Mouse (Mus musculus): ENCODE results near the gene Yif1b.

The Yif1b gene

DNA sequence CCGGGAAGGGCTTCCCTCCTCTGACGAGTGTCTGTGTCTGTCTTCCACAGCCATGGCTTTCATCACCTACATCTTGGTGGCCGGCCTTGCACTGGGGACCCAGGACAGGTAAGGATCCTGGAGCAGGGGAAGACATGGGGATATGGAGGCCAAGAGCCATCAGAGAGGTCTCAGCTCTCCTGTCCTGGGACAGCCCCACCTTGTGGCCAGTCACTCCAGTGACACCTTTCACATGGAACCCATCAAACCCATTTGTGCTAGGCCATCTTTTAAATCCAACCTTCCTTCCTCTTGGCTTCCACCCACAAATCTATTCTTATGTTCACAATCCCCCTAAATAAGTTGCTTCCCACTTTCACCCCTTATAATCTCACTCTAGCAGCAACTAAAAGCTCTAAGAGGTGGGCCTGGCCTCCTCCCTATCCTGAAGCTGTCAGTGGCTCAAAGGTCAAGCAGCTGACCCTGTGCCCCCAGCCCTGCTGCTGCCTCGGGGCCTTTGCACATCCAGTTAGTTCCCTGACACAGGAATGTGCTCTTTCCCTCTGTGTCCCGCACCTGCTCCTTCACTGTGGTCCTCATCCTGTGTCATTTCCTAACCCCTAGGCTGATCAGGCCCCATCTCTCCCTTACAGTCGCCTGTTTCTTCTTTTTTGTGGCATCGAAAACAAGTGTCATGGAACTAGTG lies 6.7 kb downstream of the Yif1b start:
- no peak for DNase-seq

DNA sequence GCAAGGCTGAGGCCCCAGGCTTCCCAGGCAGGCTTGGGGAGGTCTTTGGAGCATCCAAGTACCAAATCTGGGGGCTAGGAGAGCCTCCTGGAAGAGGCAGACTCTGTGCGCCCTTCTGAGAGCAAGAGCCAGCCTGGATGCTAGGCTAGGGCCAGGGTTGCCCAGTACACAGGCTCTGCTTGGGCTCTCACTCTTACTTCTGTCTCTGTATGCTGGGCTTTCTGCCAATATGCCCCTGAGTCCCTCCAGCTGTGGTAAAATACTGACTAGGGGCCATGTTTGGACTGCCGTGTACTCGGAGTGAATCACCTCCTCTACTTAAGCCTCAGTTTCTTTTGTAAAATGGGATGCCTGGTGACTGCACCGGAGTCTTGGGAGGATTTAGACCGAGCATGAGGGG lies 7.9 kb downstream of the Yif1b start:
- no peak for DNase-seq

DNA sequence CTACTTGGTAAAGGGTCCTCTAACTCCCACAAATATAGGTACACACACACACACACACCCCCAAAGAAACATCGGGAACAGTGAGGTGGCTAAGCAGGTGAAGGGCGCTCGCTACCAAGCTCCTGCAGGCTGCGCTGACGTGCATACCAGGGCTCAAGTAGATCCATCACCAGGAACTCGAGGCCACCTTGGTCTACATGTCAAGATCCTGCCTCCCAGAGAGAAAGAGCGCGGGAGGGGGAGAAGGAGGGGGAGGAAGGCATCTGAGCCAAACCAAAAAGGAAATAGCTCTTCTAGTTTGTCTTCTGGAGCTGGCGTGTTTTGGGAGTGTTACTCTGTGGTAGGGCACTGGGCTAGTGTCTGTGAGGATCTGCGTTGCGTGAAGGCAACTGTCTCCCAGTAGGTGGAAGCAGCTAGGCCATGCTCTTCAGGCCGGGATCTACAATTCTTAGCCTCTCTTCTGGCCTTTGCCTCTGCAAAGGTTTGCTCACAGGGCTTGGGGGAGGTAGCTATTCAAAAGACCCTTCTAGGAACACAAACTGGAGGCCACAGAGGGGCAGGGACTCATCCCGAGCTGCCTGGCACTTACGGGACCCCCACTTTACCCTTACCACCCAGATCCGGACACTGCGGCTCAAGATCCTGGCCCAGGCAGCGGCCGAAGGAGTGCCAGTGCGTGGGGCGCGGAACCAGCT lies 8.6 kb downstream of the Yif1b start:
- no peak for DNase-seq

DNA sequence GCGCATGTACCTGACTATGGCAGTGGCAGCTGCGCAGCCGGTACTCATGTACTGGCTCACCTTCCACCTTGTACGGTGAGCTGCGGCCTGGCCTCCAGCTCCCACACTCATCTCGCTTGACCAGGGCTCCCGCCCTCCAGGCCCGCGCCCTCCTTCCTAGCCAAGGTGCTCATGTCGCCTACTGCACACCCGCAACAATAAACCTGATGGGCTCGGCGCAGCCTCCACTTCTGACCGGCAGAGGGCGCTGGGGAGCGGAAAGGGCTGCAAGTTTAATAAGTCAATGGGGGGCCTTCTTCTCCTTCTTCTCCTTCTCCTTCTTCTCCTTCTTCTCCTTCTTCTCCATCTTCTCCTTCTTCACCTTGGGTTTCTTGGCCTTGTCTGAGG lies 9.2 kb downstream of the Yif1b start:
- DNase-seq, result peak; percentile 56

DNA sequence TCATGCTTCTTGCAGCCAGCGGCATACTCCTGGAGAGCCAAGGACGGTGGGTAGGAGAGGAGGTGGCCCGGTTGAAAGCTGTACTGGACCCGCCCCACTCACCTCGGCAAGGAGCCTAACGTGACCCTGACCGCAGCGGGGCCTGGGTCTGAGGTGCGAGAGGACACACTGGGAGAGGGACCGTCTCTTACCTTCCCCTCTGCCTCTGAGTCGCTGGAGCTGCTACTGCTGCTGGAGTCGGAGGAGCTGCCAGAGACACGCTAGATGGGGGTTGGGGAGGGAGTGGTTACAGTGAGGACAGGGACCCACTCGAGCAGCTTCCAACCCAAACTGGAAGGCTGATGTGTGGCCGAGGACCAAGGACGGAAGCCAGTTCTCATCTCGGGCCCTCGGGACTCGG lies 9.6 kb downstream of the Yif1b start:
- DNase-seq, result no peak

DNA sequence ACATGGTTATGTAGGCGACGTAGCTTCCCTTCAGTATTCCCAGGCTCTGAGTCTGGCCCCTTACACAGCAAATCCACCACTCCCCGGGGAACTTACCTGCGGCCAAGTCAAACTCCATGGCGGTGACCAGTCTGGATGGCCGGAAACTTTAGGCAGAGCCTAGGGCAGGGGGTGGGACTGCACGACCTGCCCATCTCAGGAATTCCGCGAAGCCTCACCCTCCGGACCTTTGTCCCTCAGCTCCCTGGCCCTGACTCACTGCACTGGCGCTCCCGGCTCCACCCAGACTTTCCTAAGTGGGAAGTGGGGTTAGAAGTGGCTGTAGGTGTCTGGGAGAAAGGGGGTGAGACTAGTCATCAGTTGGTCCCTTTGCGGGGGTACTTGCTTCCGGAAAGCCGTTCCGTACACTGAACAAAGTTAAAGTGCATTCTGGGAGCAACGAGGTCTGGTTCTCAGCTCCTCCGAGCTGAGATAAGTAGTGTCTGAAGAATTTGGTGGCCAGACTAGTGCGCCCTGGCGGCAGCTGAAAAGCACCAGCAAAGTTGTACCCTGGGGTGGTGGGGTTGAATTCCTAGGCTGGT lies 10.2 kb downstream of the Yif1b start, which contains the start of gene 2200002D01Rik:
2200002D01Rik (minus strand) TSS at position 206 of the 581 bp plus-strand sequence.
- no peak for DNase-seq

DNA sequence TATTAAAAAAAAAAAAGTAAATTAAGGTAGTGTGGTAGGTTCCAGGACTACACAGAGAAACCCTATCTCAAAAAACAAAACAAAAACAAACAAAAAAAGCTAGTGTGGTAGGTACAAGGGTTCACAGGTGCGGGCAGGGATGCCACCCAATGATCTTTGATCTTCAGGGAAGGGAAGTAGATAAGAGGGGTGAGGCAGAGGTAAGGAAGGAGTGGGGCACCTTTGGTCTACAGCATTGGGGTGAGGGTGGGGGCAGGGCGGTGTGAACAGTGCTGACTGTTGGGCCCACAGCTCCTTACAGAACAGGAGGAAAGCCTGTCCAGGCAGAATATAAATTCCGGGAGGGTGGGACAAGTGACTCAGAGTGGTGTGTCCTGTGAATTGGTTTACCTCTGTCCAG lies 13.0 kb downstream of the Yif1b start:
- DNase-seq, result no peak

DNA sequence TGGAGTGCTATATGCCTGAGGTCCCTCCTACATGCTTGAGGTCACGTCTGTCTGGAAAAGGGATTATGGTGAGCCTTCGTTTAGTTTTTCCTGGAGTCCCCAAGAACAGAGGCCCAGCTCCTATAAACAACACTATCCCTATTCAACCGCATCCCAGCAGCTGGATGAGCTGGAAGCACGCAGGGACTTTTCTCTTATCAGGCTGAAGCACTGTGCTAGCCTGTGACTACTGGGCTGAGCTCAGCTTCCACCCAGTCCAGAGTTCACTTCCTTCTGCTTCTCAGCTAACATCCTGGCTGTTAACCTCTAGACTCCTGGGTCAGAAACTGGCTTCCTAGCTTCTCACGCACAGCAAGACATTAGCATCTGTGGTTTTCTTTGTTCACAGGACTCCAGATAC lies 15.7 kb downstream of the Yif1b start:
- DNase-seq, result no peak

DNA sequence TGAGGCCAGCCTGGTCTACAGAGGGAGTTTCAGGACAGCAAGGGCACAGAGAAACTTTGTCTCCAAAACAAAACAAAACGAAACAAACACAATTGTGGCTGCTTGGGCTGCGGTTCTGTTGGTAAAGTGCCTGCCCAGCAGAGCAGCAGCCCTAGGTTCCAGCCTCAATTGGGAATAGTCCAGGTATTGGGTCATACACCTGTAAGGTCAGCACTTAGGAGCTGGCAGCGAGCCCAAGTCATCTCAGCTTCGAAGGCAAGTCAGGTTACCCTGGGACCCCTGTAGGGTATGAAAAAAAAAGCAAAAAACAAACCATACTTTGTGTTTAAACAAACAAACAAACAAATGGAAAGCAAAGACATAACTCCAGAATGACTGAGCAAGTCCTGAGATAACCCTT lies 17.7 kb downstream of the Yif1b start:
- no peak for DNase-seq

DNA sequence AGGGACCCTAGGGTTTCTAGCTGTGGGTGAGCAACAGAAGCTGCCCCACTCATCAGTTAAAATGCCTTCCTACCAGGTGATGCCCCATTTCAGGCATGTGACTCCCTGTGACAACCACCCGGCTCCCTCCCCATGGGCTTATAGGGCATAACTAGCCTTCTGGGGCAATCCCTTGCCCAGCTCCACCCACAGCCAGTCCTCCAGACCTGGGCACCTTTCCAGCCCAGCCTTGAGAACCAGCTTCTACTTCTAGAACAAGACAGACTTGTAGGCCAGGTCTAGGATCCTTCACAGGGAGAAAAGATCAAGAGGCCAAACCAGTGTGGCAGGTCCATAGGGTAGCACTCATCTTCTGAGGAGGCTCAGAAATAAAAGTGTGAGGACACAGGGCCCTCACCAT lies 19.2 kb downstream of the Yif1b start:
- DNase-seq, result no peak

DNA sequence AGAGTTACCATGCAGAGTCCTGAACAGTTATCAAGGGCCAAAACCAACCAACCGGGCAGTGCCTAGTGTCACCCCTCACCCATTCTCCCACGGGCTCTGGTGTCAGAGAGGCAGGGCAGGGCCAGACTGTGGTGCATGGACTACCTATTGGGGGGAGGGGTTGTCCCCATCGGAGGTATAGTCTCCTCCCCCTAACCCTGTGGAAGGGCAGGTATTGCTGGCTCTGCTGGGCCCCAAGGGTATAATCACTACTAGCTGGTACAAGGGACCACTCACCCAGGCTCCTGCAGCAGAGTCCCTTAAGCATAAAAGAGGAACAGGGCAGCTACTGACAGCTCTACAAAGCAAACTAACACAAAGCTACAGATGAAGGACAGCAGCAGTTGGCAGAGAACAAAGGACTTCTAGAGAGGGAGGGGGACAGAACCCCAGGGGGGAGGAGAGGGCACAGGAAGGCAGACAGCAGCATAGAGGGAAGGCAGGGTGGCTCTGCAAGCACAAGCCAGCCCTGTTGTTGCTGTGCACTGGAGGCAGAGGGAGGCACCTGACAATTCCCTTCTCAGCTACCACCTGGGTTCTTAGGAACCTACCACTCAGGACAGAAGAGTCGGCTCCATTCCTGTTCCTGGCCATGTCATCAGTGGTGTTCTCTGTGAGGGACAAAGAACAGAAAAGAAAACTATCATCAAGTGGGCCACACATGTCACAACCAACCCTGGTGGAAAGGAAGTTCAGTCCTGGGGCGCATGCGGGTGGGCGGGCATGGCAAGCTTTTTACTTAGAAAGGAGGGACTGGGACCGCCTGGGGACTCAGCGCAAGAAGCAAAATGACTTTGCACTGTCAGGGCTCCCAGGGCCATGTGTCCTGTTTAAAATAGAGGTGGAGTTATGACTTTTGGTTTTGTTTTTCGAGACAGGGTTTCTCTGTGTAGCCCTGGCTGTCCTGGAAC lies 21.9 kb downstream of the Yif1b start:
- DNase-seq, result no peak

DNA sequence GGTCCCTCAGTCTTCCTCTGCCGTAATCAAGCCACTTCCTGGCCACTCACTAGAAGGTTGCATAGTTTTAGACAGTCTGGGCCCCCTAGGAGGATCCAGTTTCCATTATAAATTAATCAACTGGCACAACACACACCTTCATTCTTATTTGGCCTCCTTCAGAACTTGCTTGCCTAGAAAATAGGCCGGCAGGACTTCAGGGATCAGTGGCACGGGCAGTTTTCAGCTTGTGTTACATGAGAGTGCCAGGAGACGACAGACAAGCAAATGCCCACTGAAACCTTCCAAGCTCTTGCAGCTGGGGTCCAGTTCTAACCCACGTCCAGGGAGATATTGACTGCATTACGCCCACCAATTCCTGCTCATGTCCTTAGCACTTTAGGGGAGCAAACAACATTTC lies 24.0 kb downstream of the Yif1b start:
- DNase-seq, result no peak

DNA sequence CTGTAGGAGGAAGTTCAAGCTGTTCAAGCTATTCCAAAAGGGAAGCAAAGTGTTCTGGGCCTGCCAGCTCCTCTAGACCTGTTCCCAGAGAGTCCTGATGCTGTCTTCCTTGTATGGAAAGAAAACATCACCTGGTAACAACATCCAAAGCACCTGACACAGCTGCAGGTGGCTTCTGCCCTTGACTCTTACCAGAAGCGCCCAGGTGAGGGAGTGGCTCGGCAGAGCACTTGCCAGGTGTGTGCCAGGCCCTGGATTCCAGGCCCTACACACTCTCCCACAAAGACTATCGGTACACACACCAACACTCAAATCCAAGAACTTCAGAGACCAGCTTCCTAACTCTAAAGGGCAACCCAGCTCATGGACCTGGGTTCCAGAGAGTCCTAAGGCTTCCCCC lies 25.7 kb downstream of the Yif1b start:
- DNase-seq, result no peak

DNA sequence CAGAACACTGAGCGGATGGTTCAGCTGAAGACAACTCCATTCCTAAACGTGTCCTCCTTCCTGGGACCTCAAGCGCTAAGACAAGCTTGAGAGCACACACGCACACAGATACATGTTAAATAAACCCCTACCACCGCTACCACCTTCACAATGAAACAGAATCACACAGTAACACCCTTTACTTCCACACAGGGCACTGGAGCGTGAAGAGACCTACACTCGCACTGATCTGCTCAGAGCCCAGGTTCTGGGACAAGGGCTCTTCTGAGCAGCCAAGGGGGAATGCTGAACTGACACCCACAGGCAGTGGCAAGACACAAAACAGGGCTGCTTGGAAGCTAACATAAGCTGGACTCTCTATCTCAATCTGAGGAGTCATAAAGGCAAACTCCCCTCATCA lies 27.5 kb downstream of the Yif1b start:
- no peak for DNase-seq

DNA sequence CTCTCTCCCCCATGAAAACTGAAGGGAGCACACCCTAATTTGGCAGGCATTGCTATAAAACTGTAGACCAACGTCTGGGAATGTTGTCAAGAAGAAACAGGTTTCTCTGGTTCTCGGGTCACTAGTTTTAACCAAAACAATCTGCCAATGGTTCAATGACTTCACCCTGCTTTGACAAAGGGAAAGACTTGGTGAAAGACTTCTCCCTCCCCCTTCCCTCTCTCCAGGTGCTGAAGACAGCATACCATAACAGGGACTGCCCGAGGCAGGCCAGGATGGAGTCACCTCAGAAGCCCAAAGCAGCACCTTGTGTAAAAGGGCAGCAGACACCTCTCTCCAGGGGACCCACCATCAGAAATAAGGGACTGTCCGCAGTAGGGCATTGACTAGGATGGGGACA lies 28.8 kb downstream of the Yif1b start:
- no peak for DNase-seq

DNA sequence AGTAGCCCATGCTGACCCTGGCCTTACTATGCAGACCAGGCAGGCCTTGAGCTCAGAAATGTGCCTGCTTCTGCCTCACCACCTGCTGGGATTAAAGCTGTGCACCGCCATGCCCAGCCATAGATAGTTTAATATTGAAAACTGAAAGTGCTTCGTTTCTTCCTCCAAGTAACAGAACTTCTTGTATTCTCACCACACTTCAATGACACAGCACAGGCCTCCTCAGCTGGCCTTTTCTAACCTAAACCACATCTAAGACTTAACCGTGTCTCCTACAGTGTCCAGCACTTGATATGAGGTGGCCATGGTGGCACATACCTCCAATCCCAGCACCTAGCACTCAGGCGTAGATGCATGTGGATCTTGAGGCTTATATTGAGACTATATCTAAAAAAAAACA lies 32.3 kb downstream of the Yif1b start:
- no peak for DNase-seq

DNA sequence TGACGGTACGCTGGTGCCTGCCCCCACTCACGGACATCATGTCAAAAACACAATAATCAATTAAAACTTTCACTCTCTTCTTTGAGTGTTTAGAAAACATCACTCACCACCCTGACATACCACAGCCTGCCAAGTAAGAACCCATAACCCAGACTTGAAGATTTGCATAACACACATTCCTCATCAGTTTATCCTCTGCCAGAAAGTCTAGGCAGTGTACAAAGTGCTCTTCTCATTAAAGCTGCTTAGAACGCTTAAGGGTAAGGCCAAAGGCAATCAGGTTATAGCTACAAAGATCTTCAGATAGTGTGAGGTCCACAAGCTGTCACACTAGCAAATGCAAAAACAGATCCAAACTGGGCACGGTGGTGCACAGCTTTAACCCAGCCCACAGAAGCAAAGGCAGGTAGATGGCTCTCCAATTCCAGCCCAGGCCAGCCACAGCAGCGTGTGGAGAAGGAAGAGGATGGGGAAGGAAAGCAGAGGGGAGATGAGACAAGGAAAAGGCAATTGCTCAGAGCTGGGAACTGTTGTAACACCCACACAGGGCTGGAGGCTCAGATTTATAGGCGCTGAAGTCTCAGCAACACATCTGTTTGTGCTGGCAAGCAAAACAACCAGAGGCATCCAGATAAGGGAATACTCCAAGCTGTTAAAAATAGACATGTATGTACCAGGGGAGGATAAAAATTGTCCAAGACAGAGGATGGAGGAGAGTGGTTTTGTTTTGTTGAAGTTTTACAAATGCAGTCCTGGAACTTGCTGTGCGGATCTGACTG lies 33.7 kb downstream of the Yif1b start:
- peak; percentile 61 for DNase-seq

DNA sequence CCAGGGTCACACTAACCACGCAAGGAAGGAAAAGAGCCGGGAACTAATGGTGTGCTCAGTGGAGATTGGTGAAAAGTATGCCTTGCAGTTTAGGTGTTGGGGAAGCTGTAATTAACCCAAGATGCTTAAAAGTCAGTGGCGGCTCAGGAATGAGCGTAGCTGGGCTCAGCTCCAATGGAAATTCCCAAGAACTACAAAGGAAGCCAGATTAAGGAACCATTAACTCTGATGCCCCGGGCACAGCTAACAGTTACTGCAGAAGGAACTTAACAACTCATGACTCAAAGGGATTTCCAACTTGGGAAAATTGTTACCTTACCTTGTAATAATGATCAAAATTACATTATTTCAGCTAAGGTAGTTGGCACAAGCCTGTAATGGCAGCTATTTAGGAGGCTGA lies 38.6 kb downstream of the Yif1b start:
- no peak for DNase-seq

DNA sequence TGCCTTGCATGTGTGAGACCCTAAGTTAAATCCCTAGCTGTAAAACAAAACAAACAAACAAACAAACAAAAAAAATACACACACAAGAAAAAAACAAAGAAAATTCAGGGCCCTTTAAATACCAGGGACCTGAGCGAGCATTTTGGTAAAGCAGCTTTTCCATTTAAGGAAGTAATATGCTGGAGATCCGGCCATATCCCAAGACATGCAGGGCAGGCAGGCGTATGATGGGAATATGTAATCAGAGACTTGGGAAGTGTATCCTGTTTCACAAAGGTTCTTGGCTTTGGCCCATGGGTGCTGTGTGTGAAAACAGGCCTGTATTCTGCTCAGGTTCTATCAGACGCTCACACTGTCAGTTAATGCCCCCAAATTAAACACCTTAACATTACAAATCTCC lies 39.4 kb downstream of the Yif1b start:
- no peak for DNase-seq

DNA sequence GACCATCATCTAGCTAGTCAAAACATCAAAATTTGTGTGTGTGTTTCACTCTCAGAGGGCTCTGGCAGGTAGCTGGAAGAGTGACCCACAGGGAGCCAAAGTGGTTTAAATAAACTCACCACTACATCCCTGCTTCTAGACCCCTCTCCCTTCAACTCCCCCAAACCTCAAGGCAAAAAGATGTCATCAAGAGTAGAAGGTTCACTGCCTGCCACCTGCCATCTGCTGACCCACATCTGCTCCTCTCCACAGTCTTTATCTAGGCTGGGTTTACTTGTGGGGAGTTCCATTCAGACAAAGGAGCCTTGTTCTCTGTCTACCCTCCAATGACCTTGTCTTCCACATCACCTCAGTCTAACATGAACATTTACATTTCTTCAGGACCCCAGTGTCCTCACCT lies 41.1 kb downstream of the Yif1b start:
- DNase-seq, result no peak

DNA sequence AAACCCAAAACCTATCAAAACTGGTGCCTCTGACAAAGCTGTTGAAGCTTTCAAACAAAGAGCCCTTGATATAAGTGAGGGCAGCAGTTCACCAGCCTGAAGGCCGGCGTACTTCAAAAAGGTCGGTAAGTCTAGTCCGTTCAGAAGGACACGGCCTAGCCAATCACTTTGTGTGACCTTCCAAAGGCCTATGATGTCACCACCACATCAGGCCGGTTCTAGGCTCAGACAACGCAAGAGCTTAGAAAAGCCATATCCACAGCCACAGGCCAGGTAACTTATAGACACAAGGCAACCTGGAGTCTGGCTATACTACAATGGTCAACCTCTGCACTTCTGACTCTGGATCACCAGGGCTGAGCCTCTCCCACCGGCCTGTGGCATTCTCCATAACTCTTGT lies 41.8 kb downstream of the Yif1b start:
- no peak for DNase-seq

DNA sequence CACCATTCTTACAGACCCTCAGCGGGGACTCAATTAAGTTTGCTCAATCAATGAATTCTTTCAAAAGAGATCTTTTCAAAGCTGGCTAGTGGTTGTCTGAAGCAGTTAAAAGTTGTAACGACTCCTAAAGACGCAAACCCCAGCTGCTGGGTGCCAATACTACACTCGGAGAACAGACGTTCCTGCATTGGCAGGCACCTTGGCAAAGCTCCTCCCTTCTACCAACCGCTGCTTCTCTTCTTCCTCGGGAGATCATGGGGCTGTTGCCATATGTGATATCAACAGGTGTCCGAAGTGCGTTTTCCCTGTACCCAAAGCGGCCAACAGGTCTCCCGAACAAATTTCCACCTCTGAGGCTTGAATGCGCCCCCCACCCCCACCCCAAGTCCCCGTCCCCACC lies 42.7 kb downstream of the Yif1b start:
- no peak for DNase-seq

All from right cerebral cortex, adult 18-20 months (tissue).